Mouse (Mus musculus) E14TG2a.4 (cell line): ENCODE measurements around the gene Erbb4.

Experiments
- CTCF ChIP-seq: conservative IDR thresholded peaks from 2 replicates; pipeline ENCODE4 v1.5.1; 2014; ENCODE audit warnings: low read length
- NANOG ChIP-seq: IDR thresholded peaks from 2 replicates; pipeline ENCODE4 v1.6.1; 2014; ENCODE audit warnings: borderline replicate concordance, low read length, mixed read lengths

DNA sequence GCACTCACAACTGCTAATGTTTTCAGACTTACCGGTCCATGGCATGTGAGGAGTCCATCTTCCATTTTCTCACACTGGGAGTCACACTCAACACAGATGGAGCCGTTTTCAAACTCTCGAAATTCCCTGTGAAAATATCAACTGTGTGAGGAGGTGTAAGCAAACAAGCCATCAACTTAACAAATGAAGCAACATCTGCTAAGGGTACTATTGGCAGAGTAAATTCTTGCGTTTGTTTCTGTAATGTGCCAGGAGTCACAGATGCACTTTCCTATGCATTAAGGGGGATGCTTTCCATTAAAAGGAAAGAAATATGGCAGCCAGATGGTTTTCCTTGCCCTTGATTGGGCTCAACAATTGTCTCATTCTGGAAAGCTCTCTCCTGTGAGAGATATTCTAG lies 802.0 kb downstream of the Erbb4 start:
- TF ChIP-seq CTCF (no peak), NANOG (no peak)
